Mouse (Mus musculus): Measurements from ENCODE around the gene Fkbpl.

GRCm38 (mm10) chr17:34662468-34662867, 17.9 kb downstream of the Fkbpl start:
- no peak for TF ChIP-seq CTCF (IDR thresholded peaks at IDR 0.05; ENCODE audit: low read depth)
- TF ChIP-seq EP300 (optimal IDR thresholded peaks at IDR 0.05): no peak

All from stomach, postnatal 0 days (tissue).